Mouse (Mus musculus): ENCODE data around the gene Itprid2.

Itprid2 gene

GRCm38 (mm10) chr2:79713662-79714091, 78.5 kb downstream of the Itprid2 start:
- no peaks in the 10 kb centered on the region for H3K36me3 ChIP-seq (ENCODE audit: control insufficient read depth, insufficient read depth, low read length, poor library complexity, severe bottlenecking)
- no peaks in the 10 kb centered on the region for H3K27me3 ChIP-seq (ENCODE audit: control insufficient read depth, insufficient read depth, low read length, poor library complexity, severe bottlenecking)
- peak; percentile 82 for DNase-seq (ENCODE audit: low read depth, low spot score)

- Histone ChIP-seq H3K27me3 (ENCODE audit: control insufficient read depth, insufficient read depth, low read length, poor library complexity, severe bottlenecking) (no peaks in the 10 kb centered on the region), H3K36me3 (ENCODE audit: control insufficient read depth, insufficient read depth, low read length, poor library complexity, severe bottlenecking) (no peaks in the 10 kb centered on the region)
- no peak for DNase-seq (ENCODE audit: low read depth, low spot score)
Measured at GRCm38 (mm10) chr2:79714745-79715144, 79.6 kb downstream of the Itprid2 start.

- H3K36me3 ChIP-seq (ENCODE audit: control insufficient read depth, insufficient read depth, low read length, poor library complexity, severe bottlenecking), result no peaks in the 10 kb centered on the region
- no peak for DNase-seq (ENCODE audit: low read depth, low spot score)
- no peaks in the 10 kb centered on the region for H3K27me3 ChIP-seq (ENCODE audit: control insufficient read depth, insufficient read depth, low read length, poor library complexity, severe bottlenecking)
Measured at GRCm38 (mm10) chr2:79715925-79716324, 80.8 kb downstream of the Itprid2 start.

GRCm38 (mm10) chr2:79717846-79718245, 82.7 kb downstream of the Itprid2 start:
- Histone ChIP-seq H3K27me3 (ENCODE audit: control insufficient read depth, insufficient read depth, low read length, poor library complexity, severe bottlenecking) (no peaks in the 10 kb centered on the region), H3K36me3 (ENCODE audit: control insufficient read depth, insufficient read depth, low read length, poor library complexity, severe bottlenecking) (no peaks in the 10 kb centered on the region)
- DNase-seq (ENCODE audit: low read depth, low spot score), result no peak

GRCm38 (mm10) chr2:79722415-79722814, 87.3 kb downstream of the Itprid2 start:
- no peak for DNase-seq (ENCODE audit: low read depth, low spot score)
- Histone ChIP-seq H3K36me3 (ENCODE audit: control insufficient read depth, insufficient read depth, low read length, poor library complexity, severe bottlenecking) (no peaks in the 10 kb centered on the region), H3K27me3 (ENCODE audit: control insufficient read depth, insufficient read depth, low read length, poor library complexity, severe bottlenecking) (no peaks in the 10 kb centered on the region)

All from splenic B cell, adult 2 months (primary cell).